Mouse (Mus musculus) bone marrow macrophage, adult 2 months (primary cell): ENCODE results near the gene Pusl1.

Experiments
- CTCF ChIP-seq: IDR thresholded peaks from 2 replicates; pipeline ENCODE4 v1.5.1; 2012; ENCODE audit warnings: low read depth, mild to moderate bottlenecking, low read length, moderate library complexity
- POLR2A ChIP-seq: IDR thresholded peaks from 2 replicates; pipeline ENCODE4 v1.6.1; 2012; ENCODE audit warnings: mild to moderate bottlenecking, low read depth, low read length, borderline replicate concordance

GRCm38 (mm10) chr4:155846871-155847578 is 44.6 kb downstream of the Pusl1 start, which contains the start of gene Dvl1:
- TF ChIP-seq POLR2A: no peak
- no peak for TF ChIP-seq CTCF
